Mouse (Mus musculus) ES-Bruce4 (cell line): ENCODE data around the gene Klf16. TPM values are rescaled to one million over a fixed set of nuclear protein-coding genes. Genes with fewer than 3 reads are reported as not detected.

ENCODE experiments used
- H3K27ac ChIP-seq: 2 replicates; pipeline ENCODE4 v1.5.1; 2012; ENCODE audit warnings: low read length, inconsistent platforms; ENCODE audit not compliant: insufficient read depth
- H3K27me3 ChIP-seq: 2 replicates; pipeline ENCODE4 v1.6.1; 2012; ENCODE audit warnings: mild to moderate bottlenecking, low read length, inconsistent platforms; ENCODE audit not compliant: control insufficient read depth, poor library complexity, insufficient read depth, severe bottlenecking
- H3K36me3 ChIP-seq: 2 replicates; pipeline ENCODE4 v1.6.1; 2012; ENCODE audit warnings: inconsistent platforms, mild to moderate bottlenecking, low read length, moderate library complexity; ENCODE audit not compliant: control insufficient read depth, poor library complexity, insufficient read depth, severe bottlenecking
- H3K4me1 ChIP-seq: one replicate; pipeline ENCODE4 v1.8.1; 2011; ENCODE audit warnings: low read length; ENCODE audit not compliant: control insufficient read depth, insufficient read depth
- H3K4me3 ChIP-seq: 2 replicates; pipeline ENCODE4 v1.5.1; 2011; ENCODE audit warnings: low read depth, mild to moderate bottlenecking, low read length
- H3K9ac ChIP-seq: 2 replicates; pipeline ENCODE4 v1.6.1; 2012; ENCODE audit warnings: low read depth, mild to moderate bottlenecking, inconsistent platforms; ENCODE audit not compliant: poor library complexity, severe bottlenecking
- H3K9me3 ChIP-seq: replicated peaks from 2 replicates; pipeline ENCODE4 v1.6.1; 2012; ENCODE audit warnings: mild to moderate bottlenecking, low read length, inconsistent platforms; ENCODE audit not compliant: control insufficient read depth, poor library complexity, insufficient read depth, severe bottlenecking
- CTCF ChIP-seq: IDR thresholded peaks from one replicate; pipeline ENCODE4 v1.8.1; 2011; ENCODE audit warnings: low read depth, low read length
- EP300 ChIP-seq: IDR thresholded peaks from 2 replicates; pipeline ENCODE4 v1.6.1; 2011; ENCODE audit warnings: low read depth, low read length; ENCODE audit not compliant: insufficient read depth
- POLR2A ChIP-seq: IDR thresholded peaks from one replicate; pipeline ENCODE4 v1.8.1; 2011; ENCODE audit warnings: low read length; ENCODE audit not compliant: insufficient read depth
- polyA plus RNA-seq: library from polyadenylated mRNA; stranded (reverse); fragments of >200 nt; gene quantifications from 2 replicates; pipeline ENCODE4 v1.2.4, GENCODE M21; 2011; ENCODE audit warnings: low read depth; ENCODE audit not compliant: missing spikeins, insufficient read depth, insufficient read length

Gene Klf16
- polyA plus RNA-seq, 1 experiment: 24.9 TPM

DNA sequence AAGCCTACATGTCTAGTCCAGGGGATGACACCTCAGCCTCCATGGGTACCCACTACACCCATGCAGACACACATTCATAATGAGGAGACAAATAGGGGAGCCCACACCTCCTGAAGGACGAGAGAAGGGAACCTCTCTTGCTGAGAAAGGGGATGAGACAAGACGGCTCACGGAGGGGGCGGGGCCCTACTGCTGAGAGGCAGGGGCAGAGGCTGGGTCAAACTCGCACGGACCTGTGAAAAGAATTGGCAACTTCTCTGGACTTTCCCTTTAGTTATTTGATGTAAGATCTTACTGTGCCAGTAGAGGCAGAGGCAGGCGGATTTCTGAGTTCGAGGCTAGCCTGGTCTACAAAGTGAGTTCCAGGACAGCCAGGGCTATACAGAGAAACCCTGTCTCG is 24.8 kb downstream of the Klf16 start:
- Histone ChIP-seq H3K4me3 (no peak overlapping the region), H3K36me3 (0 out of 2 replicates have a peak, but pooled peaks cover 11% of the 10 kb centered on the region), H3K27me3 (no peaks in the 10 kb centered on the region), H3K27ac (no peak overlapping the region), H3K9ac (no peak overlapping the region), H3K9me3 (no peaks in the 10 kb centered on the region), H3K4me1 (no peaks in the 10 kb centered on the region)
- TF ChIP-seq CTCF (no peak), POLR2A (no peak), EP300 (no peak)

GRCm38 (mm10) chr10:80549279-80549678 is 27.8 kb downstream of the Klf16 start:
- TF ChIP-seq POLR2A (no peak), EP300 (no peak), CTCF (no peak)
- Histone ChIP-seq H3K9ac (no peak overlapping the region), H3K27me3 (no peaks in the 10 kb centered on the region), H3K9me3 (no peaks in the 10 kb centered on the region), H3K27ac (no peak overlapping the region), H3K36me3 (0 out of 2 replicates have a peak, but pooled peaks cover 16% of the 10 kb centered on the region), H3K4me1 (no peaks in the 10 kb centered on the region), H3K4me3 (no peak overlapping the region)

- Histone ChIP-seq H3K27me3 (no peaks in the 10 kb centered on the region), H3K9me3 (no peaks in the 10 kb centered on the region), H3K4me3 (no peak overlapping the region), H3K9ac (no peak overlapping the region), H3K4me1 (no peaks in the 10 kb centered on the region), H3K27ac (no peak overlapping the region), H3K36me3 (peaks cover 16% of the 10 kb centered on the region; the same call in 1 of the 2 replicates)
- TF ChIP-seq POLR2A (no peak), EP300 (no peak), CTCF (peak; percentile 73)
These were observed 28.6 kb downstream of the Klf16 start for GRCm38 (mm10) chr10:80548428-80549006.

DNA sequence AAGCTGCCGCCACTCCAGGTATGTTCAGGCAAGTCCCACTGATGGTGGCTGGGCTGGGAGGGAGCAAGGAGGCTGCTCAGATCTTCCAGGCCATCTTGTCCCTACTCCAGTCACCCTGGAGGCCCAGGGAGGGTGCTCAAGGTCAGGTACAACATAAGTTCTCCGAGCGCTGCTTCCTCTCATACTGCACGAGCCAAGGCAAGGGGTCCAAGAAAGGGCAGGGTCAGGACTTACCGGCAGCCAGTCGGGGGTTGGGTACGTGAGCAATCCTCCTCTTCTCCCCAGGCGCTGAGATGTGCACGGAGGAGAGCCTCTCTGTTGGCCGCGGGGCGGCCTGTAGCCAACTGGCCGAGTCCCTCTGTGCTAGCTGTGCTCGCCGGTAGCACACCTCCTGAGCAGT is 29.6 kb downstream of the Klf16 start:
- Histone ChIP-seq H3K27ac (no peak overlapping the region), H3K4me3 (no peak overlapping the region), H3K9ac (no peak overlapping the region), H3K9me3 (no peaks in the 10 kb centered on the region), H3K4me1 (no peaks in the 10 kb centered on the region), H3K27me3 (no peaks in the 10 kb centered on the region), H3K36me3 (peaks cover 23% of the 10 kb centered on the region)
- no peak for TF ChIP-seq EP300
- TF ChIP-seq POLR2A: no peak
- TF ChIP-seq CTCF: no peak

DNA sequence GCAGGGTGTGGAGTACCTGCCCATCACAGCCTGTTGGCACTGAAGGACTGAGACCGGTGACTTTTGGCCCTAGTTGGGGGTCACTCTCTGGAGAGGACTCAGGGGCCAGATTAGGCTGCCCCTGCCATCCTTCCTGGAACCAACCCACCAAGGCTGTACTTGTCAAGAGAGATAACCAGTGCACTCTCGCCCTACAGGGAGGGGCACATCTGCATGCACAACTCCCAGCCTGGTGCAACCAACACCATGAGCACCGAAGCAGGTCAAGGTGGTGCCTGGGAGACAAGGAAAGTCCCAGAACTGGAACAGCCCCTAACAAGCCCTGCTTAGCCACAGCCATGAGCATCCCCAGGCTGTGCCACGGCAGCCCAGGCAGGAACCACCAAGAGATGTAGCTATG is 30.2 kb downstream of the Klf16 start:
- H3K27ac ChIP-seq: no peak overlapping the region
- H3K36me3 ChIP-seq: peaks cover 25% of the 10 kb centered on the region
- H3K9me3 ChIP-seq: no peaks in the 10 kb centered on the region
- TF ChIP-seq POLR2A (no peak), CTCF (no peak), EP300 (no peak)
- no peak overlapping the region for H3K4me3 ChIP-seq
- H3K9ac ChIP-seq: no peak overlapping the region
- H3K27me3 ChIP-seq: no peaks in the 10 kb centered on the region
- H3K4me1 ChIP-seq: no peaks in the 10 kb centered on the region

DNA sequence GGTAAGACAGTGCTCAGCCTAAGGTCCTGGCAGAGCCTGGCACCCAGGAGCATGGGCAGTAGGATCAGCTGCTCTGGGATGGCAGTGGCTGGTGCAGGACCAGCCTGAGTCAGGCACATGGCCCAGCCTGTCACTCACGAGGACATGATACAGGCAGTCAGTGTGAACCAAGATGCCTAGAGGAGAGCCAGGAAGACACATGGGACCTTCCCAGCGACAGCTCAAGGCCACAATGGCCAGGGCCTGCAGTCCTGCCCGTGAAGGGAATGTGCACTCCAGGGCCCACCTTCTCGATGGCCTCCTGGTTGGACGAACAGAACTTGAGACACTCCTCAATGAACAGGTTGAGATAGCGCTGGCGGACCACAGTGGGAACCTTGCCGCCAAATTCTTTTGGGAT is 31.5 kb downstream of the Klf16 start:
- Histone ChIP-seq H3K9me3 (no peaks in the 10 kb centered on the region), H3K27ac (no peak overlapping the region), H3K4me1 (no peaks in the 10 kb centered on the region), H3K4me3 (no peak overlapping the region), H3K36me3 (peaks cover 25% of the 10 kb centered on the region), H3K27me3 (no peaks in the 10 kb centered on the region), H3K9ac (no peak overlapping the region)
- TF ChIP-seq EP300 (no peak), CTCF (no peak), POLR2A (no peak)
